Mouse (Mus musculus) liver, postnatal 0 days (tissue): ENCODE results near the gene Nags.

Experiments
- CTCF ChIP-seq: sonication (generic); IDR thresholded peaks from 2 replicates; pipeline ENCODE4 v1.5.1; 2016; ENCODE audit warnings: antibody characterized with exemption, low read depth
- EP300 ChIP-seq: IDR thresholded peaks from 2 replicates; pipeline ENCODE4 v1.6.1; 2016; ENCODE audit warnings: antibody characterized with exemption, low read depth, mild to moderate bottlenecking

DNA sequence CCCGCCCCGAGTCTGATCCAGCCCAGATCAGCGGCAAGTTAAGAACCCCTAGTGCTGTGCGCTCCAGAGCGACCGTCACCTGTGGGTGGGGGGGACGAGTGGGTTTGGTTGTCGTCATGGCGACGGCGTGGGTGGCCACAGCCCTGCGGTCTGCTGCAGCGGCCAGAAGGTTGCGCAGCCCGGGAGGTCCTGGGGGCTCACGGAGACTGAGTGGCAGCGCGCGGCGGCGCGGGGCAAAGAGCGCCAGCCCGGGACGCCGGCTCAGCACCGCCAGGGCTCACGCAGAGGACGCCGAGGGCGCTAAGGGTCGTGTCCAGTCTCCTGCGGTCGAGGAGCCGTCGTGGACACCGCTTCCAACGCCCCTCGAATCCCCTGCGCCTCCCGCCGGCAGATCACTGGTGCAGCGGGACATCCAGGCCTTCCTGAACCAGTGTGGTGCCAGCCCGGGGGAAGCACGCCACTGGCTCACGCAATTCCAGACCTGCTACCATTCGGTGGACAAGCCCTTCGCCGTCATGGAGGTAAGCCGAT lies at the start of gene Nags:
- TF ChIP-seq CTCF (no peak), EP300 (no peak)
